Mouse (Mus musculus): ENCODE data around the gene Foxn3.

DNA sequence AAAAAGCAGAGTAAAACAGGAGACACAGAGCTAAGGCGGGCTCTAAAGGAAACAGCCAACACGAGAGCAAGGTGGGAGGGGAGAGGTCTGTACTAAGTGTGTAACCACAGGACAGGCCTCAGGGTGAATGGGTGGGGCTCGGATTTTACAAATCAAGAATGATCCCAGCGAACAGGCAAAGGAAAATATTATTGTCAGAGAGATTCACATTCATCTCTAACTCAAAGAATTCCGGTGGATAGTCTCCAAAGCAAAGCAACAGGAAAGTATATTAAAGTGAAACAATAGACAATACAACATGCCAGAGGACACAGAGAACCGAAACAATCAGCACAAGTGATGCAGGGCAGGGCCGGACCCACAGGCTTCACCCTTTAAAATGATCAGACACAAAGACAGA, 15.0 kb downstream of the Foxn3 start:
- no peak for TF ChIP-seq CTCF (IDR thresholded peaks at IDR 0.05)
- TF ChIP-seq EP300 (IDR thresholded peaks at IDR 0.05), result no peak
